Mouse (Mus musculus): ENCODE data around the gene Gm5431.

The Gm5431 gene

GRCm38 (mm10) chr11:48871201-48871772, 30.7 kb downstream of the Gm5431 start, which contains the start of gene Irgm1:
Gene Irgm1 (minus strand): TSS chr11:48871683.
- in situ Hi-C loops (cut with MboI, MseI) = loop anchor here (5.0 kb wide), 2 partner anchors 226 to 381 kb away; no protein-coding TSS in a partner anchor

- in situ Hi-C loops (cut with MboI, MseI) = loop anchor here (5.0 kb wide), 2 partner anchors 227 to 382 kb away; no protein-coding TSS in a partner anchor
These were observed 31.2 kb downstream of the Gm5431 start for GRCm38 (mm10) chr11:48870781-48871180.

GRCm38 (mm10) chr11:48869380-48870110, 32.5 kb downstream of the Gm5431 start:
- in situ Hi-C loops (cut with MboI, MseI) = loop anchor here (5.0 kb wide), 2 partner anchors 228 to 383 kb away; no protein-coding TSS in a partner anchor

- in situ Hi-C loops (cut with MboI, MseI) = no loop called here
These were observed 35.5 kb downstream of the Gm5431 start for GRCm38 (mm10) chr11:48866481-48866880.

GRCm38 (mm10) chr11:48863808-48864207, 38.2 kb downstream of the Gm5431 start:
- in situ Hi-C loops (cut with MboI, MseI) = no loop called here

- in situ Hi-C loops (cut with MboI, MseI) = no loop called here
These were observed 39.2 kb downstream of the Gm5431 start for GRCm38 (mm10) chr11:48862784-48863319.

- in situ Hi-C loops (cut with MboI, MseI) = loop anchor here (5.0 to 10.0 kb wide), 2 partner anchors 72 to 386 kb away; partner anchors contain the start of gene Mgat1
These were observed 43.0 kb downstream of the Gm5431 start for GRCm38 (mm10) chr11:48859014-48859413.

- in situ Hi-C loops (cut with MboI, MseI) = loop anchor here (5.0 to 10.0 kb wide), 2 partner anchors 36 to 391 kb away; partner anchors contain the start of genes Mgat1 and Trim41
These were observed 48.4 kb downstream of the Gm5431 start for GRCm38 (mm10) chr11:48853474-48854180.

GRCm38 (mm10) chr11:48852624-48853473, 49.2 kb downstream of the Gm5431 start:
- in situ Hi-C loops (cut with MboI, MseI) = loop anchor here (5.0 to 10.0 kb wide), 2 partner anchors 36 to 392 kb away; partner anchors contain the start of genes Mgat1 and Trim41

- in situ Hi-C loops (cut with MboI, MseI) = loop anchor here (5.0 to 10.0 kb wide), 2 partner anchors 35 to 393 kb away; partner anchors contain the start of genes Mgat1 and Trim41
These were observed 49.8 kb downstream of the Gm5431 start for GRCm38 (mm10) chr11:48852190-48852589.

- in situ Hi-C loops (cut with MboI, MseI) = loop anchor here (5.0 to 10.0 kb wide), 2 partner anchors 34 to 393 kb away; partner anchors contain the start of genes Mgat1 and Trim41
These were observed 50.6 kb downstream of the Gm5431 start for GRCm38 (mm10) chr11:48851270-48851995.

GRCm38 (mm10) chr11:48850240-48850639, 51.8 kb downstream of the Gm5431 start:
- in situ Hi-C loops (cut with MboI, MseI) = loop anchor here (5.0 to 10.0 kb wide), 2 partner anchors 33 to 395 kb away; partner anchors contain the start of genes Mgat1 and Trim41

GRCm38 (mm10) chr11:48846881-48847280, 55.1 kb downstream of the Gm5431 start:
- in situ Hi-C loops (cut with MboI, MseI) = loop anchor here (25.0 kb wide), 1 partner anchor 865 kb away; the partner anchor contains the start of gene Cnot6

- in situ Hi-C loops (cut with MboI, MseI) = loop anchor here (25.0 kb wide), 1 partner anchor 866 kb away; the partner anchor contains the start of gene Cnot6
These were observed 55.7 kb downstream of the Gm5431 start for GRCm38 (mm10) chr11:48846362-48846761.

- in situ Hi-C loops (cut with MboI, MseI) = loop anchor here (25.0 kb wide), 1 partner anchor 867 kb away; the partner anchor contains the start of gene Cnot6
These were observed 56.7 kb downstream of the Gm5431 start for GRCm38 (mm10) chr11:48845244-48845815.

GRCm38 (mm10) chr11:48844309-48844708, 57.7 kb downstream of the Gm5431 start:
- in situ Hi-C loops (cut with MboI, MseI) = loop anchor here (25.0 kb wide), 1 partner anchor 868 kb away; the partner anchor contains the start of gene Cnot6

GRCm38 (mm10) chr11:48843202-48843601, 58.8 kb downstream of the Gm5431 start:
- in situ Hi-C loops (cut with MboI, MseI) = loop anchor here (25.0 kb wide), 1 partner anchor 869 kb away; the partner anchor contains the start of gene Cnot6

- in situ Hi-C loops (cut with MboI, MseI) = loop anchor here (25.0 kb wide), 1 partner anchor 870 kb away; the partner anchor contains the start of gene Cnot6
These were observed 59.6 kb downstream of the Gm5431 start for GRCm38 (mm10) chr11:48842378-48842792.

- in situ Hi-C loops (cut with MboI, MseI) = loop anchor here (25.0 kb wide), 1 partner anchor 871 kb away; the partner anchor contains the start of gene Cnot6
These were observed 60.8 kb downstream of the Gm5431 start for GRCm38 (mm10) chr11:48841213-48841612.
